Mouse (Mus musculus): ENCODE measurements around the gene Gngt2.
"Not testable (repeated sequence)": the region's sequence is repeated elsewhere in the genome, so short reads cannot be mapped to it uniquely, and the experiment has no call there.

Gene Gngt2

DNA sequence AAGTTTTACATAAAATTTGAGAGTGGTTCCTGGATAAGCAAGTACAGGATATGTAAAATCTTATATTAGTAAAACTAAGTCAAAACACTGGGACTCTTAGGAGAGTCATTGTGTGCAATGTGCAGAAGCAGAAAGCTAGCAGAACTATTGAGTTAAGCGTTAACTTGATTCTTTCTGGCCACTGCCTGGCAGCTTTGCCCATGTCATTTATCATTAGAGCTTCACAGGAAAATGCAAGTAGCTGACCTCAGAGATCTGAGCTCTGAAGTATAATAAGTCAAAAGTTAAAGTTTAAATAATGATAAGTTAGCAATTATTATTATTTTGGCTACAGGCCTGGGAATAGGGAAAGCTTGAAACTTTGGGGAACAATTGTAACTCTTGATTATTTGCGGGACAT is 42.8 kb downstream of the Gngt2 start:
- DNase-seq (ENCODE audit: extremely low read depth, insufficient read length, low spot score): not testable (repeated sequence)

DNA sequence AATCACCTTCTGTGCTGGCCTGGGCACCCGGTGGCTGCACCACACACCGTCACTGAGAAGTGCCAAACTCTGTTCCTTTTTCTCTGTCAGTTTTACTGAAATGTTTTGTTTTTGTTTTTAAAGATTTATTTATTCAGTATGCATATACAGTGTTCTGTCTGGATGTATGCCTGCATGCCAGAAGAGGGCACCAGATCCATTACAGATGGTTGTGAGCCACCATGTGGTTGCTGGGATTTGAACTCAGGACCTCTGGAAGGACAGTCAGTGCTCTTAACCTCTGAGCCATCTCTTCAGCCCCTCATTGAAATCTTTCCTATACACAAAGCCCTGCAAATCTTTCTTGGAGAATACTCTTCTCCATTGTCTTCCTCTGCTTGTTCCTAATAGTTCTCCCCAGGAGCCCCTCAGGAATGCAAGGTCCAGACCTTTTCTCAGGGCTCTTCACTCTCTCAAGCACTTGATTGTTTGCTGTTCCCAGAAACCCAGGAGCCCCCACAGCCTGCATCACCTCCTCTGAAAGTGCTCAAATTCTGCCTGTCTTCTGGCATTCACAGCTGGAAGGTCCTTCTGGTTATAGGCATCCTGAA is 53.5 kb downstream of the Gngt2 start:
- no peak for DNase-seq (ENCODE audit: extremely low read depth, insufficient read length, low spot score)
